7 mouse cellular contexts compared by ENCODE assay signal in the genomic region with DNA sequence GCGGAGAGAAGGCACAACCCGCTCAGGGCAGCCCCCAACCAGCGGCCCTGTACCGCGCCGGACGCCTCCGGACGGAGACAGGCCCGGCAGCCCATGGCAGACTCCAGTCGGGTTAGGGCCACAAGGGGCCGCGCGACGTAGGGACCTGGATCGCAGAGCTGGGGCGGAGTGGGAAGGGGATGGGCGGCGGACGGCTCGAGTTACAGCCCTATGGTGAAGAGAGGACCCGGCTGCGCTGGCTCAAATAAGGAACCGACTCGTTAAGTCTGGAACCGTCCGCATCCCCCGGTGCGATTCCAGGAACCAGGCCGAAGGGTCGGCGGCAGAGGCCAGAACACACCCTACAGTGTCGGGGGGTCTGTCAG. TPM values are rescaled to one million over a fixed set of nuclear protein-coding genes. Genes with fewer than 3 reads are reported as not detected.
DNase-seq lines count a peak whose midpoint lies in the region; ATAC-seq and TF ChIP-seq lines count a peak whose summit lies in the region.

TSS of gene Mmp23 (minus strand) at position 299 of the 365 bp plus-strand sequence.

- 0 out of 2 replicates have a peak within 1 kb of the TSS, but pooled peaks have one; percentile 4 for H3K27ac ChIP-seq in ES-Bruce4 (ENCODE audit: insufficient read depth, low read length)
- no peak within 1 kb of the TSS for H3K27ac ChIP-seq in forebrain, postnatal 0 days (ENCODE audit: low read depth, low read length)
- H3K27ac ChIP-seq in hindbrain, embryonic 12.5 days: no peak within 1 kb of the TSS
- no peak within 1 kb of the TSS for H3K27ac ChIP-seq in liver, embryonic 13.5 days

- ATAC-seq in forebrain, postnatal 0 days: peak; percentile 53
- peak; percentile 41 for ATAC-seq in hindbrain, embryonic 12.5 days (ENCODE audit: low FRiP score)
- no peak; the same call in 1 of the 2 replicates for ATAC-seq in liver, embryonic 13.5 days (ENCODE audit: low read depth)
- ATAC-seq in erythroid progenitor cell, adult 5-6 weeks (replicated peaks; ENCODE audit: low FRiP score, poor library complexity, severe bottlenecking): no peak

- TF ChIP-seq EP300 in ES-Bruce4 (IDR thresholded peaks at IDR 0.05; ENCODE audit: insufficient read depth, low read depth, low read length): no peak

- TF ChIP-seq POLR2A in ES-Bruce4 (IDR thresholded peaks at IDR 0.05; ENCODE audit: insufficient read depth, low read length) (no peak), myocyte (IDR thresholded peaks at IDR 0.05; ENCODE audit: insufficient read length, low read depth) (no peak)

- no peak within 1 kb of the TSS for H3ac ChIP-seq in myocyte (ENCODE audit: control insufficient read depth, insufficient read length)

- peaks cover 5% of the 10 kb centered on the region for H3K4me1 ChIP-seq in ES-Bruce4 (ENCODE audit: control insufficient read depth, insufficient read depth, low read length)
- H3K4me1 ChIP-seq in forebrain, postnatal 0 days (ENCODE audit: insufficient read depth): peaks cover 11% of the 10 kb centered on the region
- H3K4me1 ChIP-seq in hindbrain, embryonic 12.5 days: peaks cover 32% of the 10 kb centered on the region
- peaks cover 35% of the 10 kb centered on the region for H3K4me1 ChIP-seq in liver, embryonic 13.5 days (replicated peaks)

- H3K36me3 ChIP-seq in ES-Bruce4 (ENCODE audit: control insufficient read depth, insufficient read depth, low read length, poor library complexity, severe bottlenecking) (peaks cover 17% of the 10 kb centered on the region), myocyte (ENCODE audit: control insufficient read depth, insufficient read depth) (peaks cover 12% of the 10 kb centered on the region)
- peaks cover 70% of the 10 kb centered on the region for H3K36me3 ChIP-seq in forebrain, postnatal 0 days (ENCODE audit: insufficient read depth)
- peaks cover 49% of the 10 kb centered on the region for H3K36me3 ChIP-seq in hindbrain, embryonic 12.5 days
- H3K36me3 ChIP-seq in liver, embryonic 13.5 days: peaks cover 34% of the 10 kb centered on the region

- no peak for TF ChIP-seq CTCF in ES-Bruce4 (IDR thresholded peaks at IDR 0.05; ENCODE audit: low read depth, low read length)
- TF ChIP-seq CTCF in forebrain, postnatal 0 days (IDR thresholded peaks at IDR 0.05; ENCODE audit: low read depth): no peak

- H3K4me3 ChIP-seq in ES-Bruce4 (ENCODE audit: low read depth, low read length) (peak within 1 kb of the TSS; percentile 65), myocyte (no peak within 1 kb of the TSS)
- peak within 1 kb of the TSS; percentile 27 for H3K4me3 ChIP-seq in forebrain, postnatal 0 days (ENCODE audit: low read depth, low read length)
- peak within 1 kb of the TSS; percentile 34 for H3K4me3 ChIP-seq in hindbrain, embryonic 12.5 days
- H3K4me3 ChIP-seq in liver, embryonic 13.5 days (replicated peaks): peak within 1 kb of the TSS; percentile 47

- 2% methylated on average over 33 of the region's 33 CpGs for WGBS in forebrain, postnatal 0 days
- 1% methylated on average over 33 of the region's 33 CpGs for WGBS in hindbrain, embryonic 12.5 days
- WGBS in liver, embryonic 13.5 days (ENCODE audit: insufficient replicate concordance): 2% methylated on average over 33 of the region's 33 CpGs

- peak; percentile 24 for DNase-seq in adipocyte (ENCODE audit: low spot score)
- peak; percentile 27 for DNase-seq in forebrain, postnatal 0 days
- no peak for DNase-seq in liver, embryonic 13.5 days

- peak within 1 kb of the TSS; percentile 56 for H3K4me2 ChIP-seq in forebrain, postnatal 0 days (ENCODE audit: low read depth)
- peak within 1 kb of the TSS; percentile 65 for H3K4me2 ChIP-seq in hindbrain, embryonic 12.5 days (replicated peaks)
- H3K4me2 ChIP-seq in liver, embryonic 13.5 days: peak within 1 kb of the TSS; percentile 69
- H3K4me2 ChIP-seq in myocyte (ENCODE audit: low read depth): peak within 1 kb of the TSS; percentile 62

- H3K27me3 ChIP-seq in ES-Bruce4 (ENCODE audit: control insufficient read depth, insufficient read depth, low read length, poor library complexity, severe bottlenecking): no peaks in the 10 kb centered on the region
- H3K27me3 ChIP-seq in forebrain, postnatal 0 days (ENCODE audit: insufficient read depth, low read length): peaks cover 37% of the 10 kb centered on the region
- H3K27me3 ChIP-seq in hindbrain, embryonic 12.5 days: peaks cover 71% of the 10 kb centered on the region
- peaks cover 61% of the 10 kb centered on the region for H3K27me3 ChIP-seq in liver, embryonic 13.5 days
- no peaks in the 10 kb centered on the region for H3K27me3 ChIP-seq in myocyte (ENCODE audit: control insufficient read depth, insufficient read depth, insufficient read length)

- no peaks in the 10 kb centered on the region for H3K9me3 ChIP-seq in ES-Bruce4 (replicated peaks; ENCODE audit: control insufficient read depth, insufficient read depth, low read length, poor library complexity, severe bottlenecking)
- no peaks in the 10 kb centered on the region for H3K9me3 ChIP-seq in forebrain, postnatal 0 days (ENCODE audit: low read length)
- H3K9me3 ChIP-seq in hindbrain, embryonic 12.5 days (replicated peaks): no peaks in the 10 kb centered on the region
- no peaks in the 10 kb centered on the region for H3K9me3 ChIP-seq in liver, embryonic 13.5 days (replicated peaks)

- H3K9ac ChIP-seq in ES-Bruce4 (ENCODE audit: low read depth, poor library complexity, severe bottlenecking): peak within 1 kb of the TSS; percentile 79
- peak within 1 kb of the TSS; percentile 14; the same call in 1 of the 2 replicates for H3K9ac ChIP-seq in forebrain, postnatal 0 days
- H3K9ac ChIP-seq in hindbrain, embryonic 12.5 days: peak within 1 kb of the TSS; percentile 67
- H3K9ac ChIP-seq in liver, embryonic 13.5 days: peak within 1 kb of the TSS; percentile 29; the same call in 1 of the 2 replicates

- no peaks in the 10 kb centered on the region for H3K79me2 ChIP-seq in myocyte (ENCODE audit: control insufficient read depth, insufficient read depth)

TF ChIP-seq in myocyte, 11 proteins besides CTCF, POLR2A, EP300 and RAD21:
- no peak for TF ChIP-seq SRF (IDR thresholded peaks at IDR 0.05; ENCODE audit: control insufficient read depth, insufficient read length, low read depth)
- no peak for TF ChIP-seq MYOD1 (IDR thresholded peaks at IDR 0.05; ENCODE audit: control insufficient read depth in 1 of 3, insufficient read length in 2 of 3, low read depth in 2 of 3)
- TF ChIP-seq TCF12 (IDR thresholded peaks at IDR 0.05; ENCODE audit: insufficient read depth, poor library complexity, severe bottlenecking): no peak
- TF ChIP-seq MAX (IDR thresholded peaks at IDR 0.05; ENCODE audit: low read depth): no peak
- no peak for TF ChIP-seq USF1 (IDR thresholded peaks at IDR 0.05; ENCODE audit: low read depth)
- TF ChIP-seq REST (IDR thresholded peaks at IDR 0.05; ENCODE audit: insufficient read depth, insufficient read length): no peak
- TF ChIP-seq POLR2AphosphoS2 (IDR thresholded peaks at IDR 0.05; ENCODE audit: insufficient read length, low read depth): peak; percentile 26

RNA-seq across cellular contexts. Expression of gene Mmp23, which starts in this region (rescaled TPM):
- polyA plus RNA-seq in ES-Bruce4 (2011; ENCODE audit: insufficient read depth, insufficient read length, low read depth, missing spikeins) (11.7 and 13.6 TPM in 2 replicates), myocyte (2012; fragmentation: generic; extraction: Trizol) (1.8 TPM)
- total RNA-seq in forebrain, postnatal 0 days (2014; rRNA removed): 6.0 TPM in 2 replicates
- polyA plus RNA-seq in forebrain, postnatal 0 days (2015; fragmentation: Nextera tagmentation; extraction: Ambion mirVana): 2.5 and 2.9 TPM in 2 replicates
- 3.9 and 5.9 TPM in 2 replicates for polyA plus RNA-seq in hindbrain, embryonic 12.5 days (2016; fragmentation: Nextera tagmentation; extraction: Ambion mirVana)
- polyA plus RNA-seq in liver, embryonic 13.5 days (2015; fragmentation: Nextera tagmentation; extraction: Ambion mirVana): 4.9 and 6.0 TPM in 2 replicates
- not detected in 2 replicates for total RNA-seq in erythroid progenitor cell, adult 5-6 weeks (2015; ENCODE audit: low replicate concordance)
- total RNA-seq in erythroid progenitor cell, adult 5-6 weeks (2017; ENCODE audit: low replicate concordance): not detected in 2 replicates

Comparison
In these comparisons a context has a peak if more than half of its experiments do, and no peak if none do; other contexts are left out.
1. H3K9ac ChIP-seq: peak in every context shown above with its lines; median percentile 79 in ES-Bruce4; 67 in hindbrain, embryonic 12.5 days; 29 in liver, embryonic 13.5 days; 14 in forebrain, postnatal 0 days.
2. ATAC-seq: peak in forebrain, postnatal 0 days (single experiment) and hindbrain, embryonic 12.5 days (single experiment); none in liver, embryonic 13.5 days (single experiment) and erythroid progenitor cell, adult 5-6 weeks (single experiment).
3. Peak in every context shown above with its lines, with median percentiles within 50 percentile points of each other: H3K4me2 ChIP-seq.